Mouse (Mus musculus) kidney, embryonic 14.5 days (tissue): ENCODE measurements around the gene Msrb3. TPM values are rescaled to one million over a fixed set of nuclear protein-coding genes. Genes with fewer than 3 reads are reported as not detected.

ENCODE experiments used
- ATAC-seq: fragments of 200-750 bp; cut with Nextera tagmentation; 2 replicates; pipeline ENCODE4 v1.8.0; 2017; ENCODE audit warnings: moderate number of reproducible peaks, mild to moderate bottlenecking, moderate TSS enrichment, moderate library complexity; ENCODE audit not compliant: low FRiP score, low TSS enrichment
- H3K27ac ChIP-seq: fragments of 300-500 bp; sonication (generic); 2 replicates; pipeline ENCODE4 v1.5.1; 2014; ENCODE audit warnings: low read depth, mild to moderate bottlenecking, low read length, moderate library complexity, mixed read lengths
- H3K27me3 ChIP-seq: fragments of 300-500 bp; sonication (generic); 2 replicates; pipeline ENCODE4 v1.6.1; 2014; ENCODE audit warnings: mild to moderate bottlenecking, low read length; ENCODE audit not compliant: control insufficient read depth, insufficient read depth
- H3K36me3 ChIP-seq: fragments of 300-500 bp; sonication (generic); 2 replicates; pipeline ENCODE4 v1.6.1; 2014; ENCODE audit warnings: low read length, mixed read lengths; ENCODE audit not compliant: control insufficient read depth, insufficient read depth
- H3K4me1 ChIP-seq: fragments of 300-500 bp; sonication (generic); 2 replicates; pipeline ENCODE4 v1.6.1; 2014; ENCODE audit warnings: low read length, mixed read lengths; ENCODE audit not compliant: control insufficient read depth, insufficient read depth
- H3K4me2 ChIP-seq: fragments of 300-500 bp; sonication (generic); replicated peaks from 2 replicates; pipeline ENCODE4 v1.6.1; 2014; ENCODE audit warnings: low read depth, mild to moderate bottlenecking, low read length
- H3K4me3 ChIP-seq: fragments of 300-500 bp; sonication (generic); 2 replicates; pipeline ENCODE4 v1.5.1; 2014; ENCODE audit warnings: mild to moderate bottlenecking, low read length
- H3K9ac ChIP-seq: fragments of 300-500 bp; sonication (generic); 2 replicates; pipeline ENCODE4 v1.6.1; 2014; ENCODE audit warnings: low read depth, mild to moderate bottlenecking, low read length, moderate library complexity
- H3K9me3 ChIP-seq: fragments of 300-500 bp; sonication (generic); 2 replicates; pipeline ENCODE4 v1.6.1; 2016; ENCODE audit warnings: low read length; ENCODE audit not compliant: control insufficient read depth
- WGBS: fragments of 180-500 bp; shearing (Covaris S2); extraction: QIAGEN DNeasy Blood & Tissue Kit; methylation state at CpG from one replicate; pipeline ENCODE4 v1.1.7; 2014; 5-methylcytosine and 5-hydroxymethylcytosine counted together
- polyA plus RNA-seq: library from polyadenylated mRNA; unstranded; fragments of >200 nt; fragmentation: Nextera tagmentation; extraction: Ambion mirVana; gene quantifications from 2 replicates; pipeline ENCODE4 v1.2.1, GENCODE M21; 2014

Gene Msrb3
- polyA plus RNA-seq, 1 experiment from 2014 or later, result 10.2 TPM

- Histone ChIP-seq H3K36me3 (no peaks in the 10 kb centered on the region), H3K9ac (no peak overlapping the region), H3K9me3 (0 out of 2 replicates have a peak, but pooled peaks cover 5% of the 10 kb centered on the region), H3K4me2 (no peak overlapping the region), H3K27me3 (no peaks in the 10 kb centered on the region), H3K4me3 (no peak overlapping the region), H3K4me1 (no peaks in the 10 kb centered on the region), H3K27ac (no peak overlapping the region)
- no peak for ATAC-seq
- 89% methylated on average over 10 of the region's 10 CpGs for WGBS
These were observed 5.8 kb upstream of the Msrb3 start for GRCm38 (mm10) chr10:120904676-120905075.

- WGBS, result 83% methylated on average over 4 of the region's 4 CpGs
These were observed 5.1 kb upstream of the Msrb3 start for GRCm38 (mm10) chr10:120903843-120904468.

DNA sequence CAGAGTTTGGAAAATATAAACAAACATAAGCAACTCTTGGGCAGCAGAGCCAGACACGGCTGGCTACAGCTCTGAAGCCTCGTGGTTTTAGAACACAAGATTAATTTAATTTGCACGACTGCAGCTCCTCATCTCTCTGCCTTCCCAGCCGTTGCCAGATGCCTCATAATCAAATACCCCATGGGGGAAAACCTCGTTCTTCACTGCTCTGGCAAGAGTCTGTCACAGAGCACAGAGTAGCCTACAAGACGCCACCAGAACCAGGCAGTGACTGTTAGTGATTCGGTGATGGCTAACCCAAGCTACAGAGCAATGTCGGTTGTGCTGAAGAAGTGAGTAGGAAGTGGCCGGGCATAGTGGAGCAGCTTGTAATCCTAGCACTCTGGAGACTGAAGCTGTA, 2.8 kb upstream of the Msrb3 start:
- H3K27ac ChIP-seq, result no peak overlapping the region
- no peaks in the 10 kb centered on the region for H3K36me3 ChIP-seq
- no peak overlapping the region for H3K4me2 ChIP-seq
- no peak overlapping the region for H3K9ac ChIP-seq
- 0 out of 2 replicates have a peak, but pooled peaks cover 7% of the 10 kb centered on the region for H3K4me1 ChIP-seq
- no peak for ATAC-seq
- no peak overlapping the region for H3K4me3 ChIP-seq
- 59% methylated on average over 9 of the region's 9 CpGs for WGBS
- 0 out of 2 replicates have a peak, but pooled peaks cover 5% of the 10 kb centered on the region for H3K9me3 ChIP-seq
- peaks cover 7% of the 10 kb centered on the region; the same call in 1 of the 2 replicates for H3K27me3 ChIP-seq

More at GRCm38 (mm10) chr10:120903843-120904468, 5.1 kb upstream of the Msrb3 start:
- Histone ChIP-seq H3K4me1 (0 out of 2 replicates have a peak, but pooled peaks cover 4% of the 10 kb centered on the region), H3K36me3 (no peaks in the 10 kb centered on the region), H3K27ac (no peak overlapping the region), H3K9ac (no peak overlapping the region), H3K27me3 (no peaks in the 10 kb centered on the region), H3K4me2 (no peak overlapping the region), H3K9me3 (0 out of 2 replicates have a peak, but pooled peaks cover 5% of the 10 kb centered on the region), H3K4me3 (no peak overlapping the region)
- ATAC-seq, result no peak

DNA sequence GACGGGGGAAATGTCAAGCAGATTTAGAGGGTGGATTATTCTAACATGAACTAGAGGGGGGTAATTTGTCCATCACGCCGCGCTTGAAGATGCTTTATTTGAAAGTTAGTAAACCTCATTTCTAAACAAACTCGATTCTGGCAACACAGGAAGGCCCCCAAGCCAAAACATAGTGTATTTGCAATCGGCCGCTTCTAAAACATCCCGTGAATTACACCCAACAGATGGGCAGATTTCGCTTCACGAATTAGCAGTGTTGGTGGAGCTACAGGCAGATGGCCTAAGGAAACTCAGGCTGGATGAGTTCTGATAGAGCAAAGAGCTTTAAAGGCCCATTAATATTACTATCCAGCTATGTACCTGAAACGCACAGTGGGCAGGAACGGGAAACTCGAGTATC, 1.2 kb upstream of the Msrb3 start:
- no peak overlapping the region for H3K9ac ChIP-seq
- no peaks in the 10 kb centered on the region for H3K36me3 ChIP-seq
- H3K4me3 ChIP-seq, result no peak overlapping the region
- no peaks in the 10 kb centered on the region for H3K9me3 ChIP-seq
- no peak overlapping the region for H3K27ac ChIP-seq
- 0 out of 2 replicates have a peak, but pooled peaks cover 7% of the 10 kb centered on the region for H3K4me1 ChIP-seq
- WGBS, result 57% methylated on average over 13 of the region's 13 CpGs
- no peak for ATAC-seq
- no peak overlapping the region for H3K4me2 ChIP-seq
- peaks cover 7% of the 10 kb centered on the region; the same call in 1 of the 2 replicates for H3K27me3 ChIP-seq

DNA sequence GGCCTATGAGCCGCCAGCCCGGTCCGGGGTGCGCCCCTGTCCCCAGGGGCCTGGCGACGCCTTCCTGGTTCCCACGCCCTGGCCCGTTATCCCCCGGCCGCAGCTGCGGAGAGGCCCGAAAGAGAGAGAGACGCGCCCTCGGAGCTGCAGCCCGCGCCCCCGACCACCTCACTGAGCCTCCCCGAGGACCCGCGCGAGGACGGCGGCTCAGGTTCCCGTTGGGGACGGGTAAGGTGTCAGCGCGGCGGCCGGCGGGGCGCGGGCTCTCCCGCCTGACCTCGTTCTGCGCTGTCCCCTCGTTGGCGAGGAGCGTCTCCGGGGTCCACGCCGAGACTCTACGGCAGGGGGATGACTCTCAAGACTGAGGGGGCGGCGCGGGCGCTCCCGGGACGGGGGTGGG, 544 bp downstream of the Msrb3 start:
- Histone ChIP-seq H3K4me3 (peak overlapping the region; percentile 68), H3K9ac (peak overlapping the region; percentile 75), H3K27ac (peak overlapping the region; percentile 47), H3K27me3 (peaks cover 7% of the 10 kb centered on the region; the same call in 1 of the 2 replicates), H3K36me3 (no peaks in the 10 kb centered on the region), H3K4me2 (peak overlapping the region; percentile 92), H3K4me1 (0 out of 2 replicates have a peak, but pooled peaks cover 11% of the 10 kb centered on the region), H3K9me3 (no peaks in the 10 kb centered on the region)
- peak; percentile 54; the same call in 1 of the 2 replicates for ATAC-seq
- whole genome bisulfite sequencing, result 1% methylated on average over 39 of the region's 49 CpGs

- no peaks in the 10 kb centered on the region for H3K36me3 ChIP-seq
- no peak overlapping the region for H3K27ac ChIP-seq
- 31% methylated on average over 15 of the region's 15 CpGs for WGBS
- H3K4me1 ChIP-seq, result 0 out of 2 replicates have a peak, but pooled peaks cover 11% of the 10 kb centered on the region
- peaks cover 7% of the 10 kb centered on the region; the same call in 1 of the 2 replicates for H3K27me3 ChIP-seq
- H3K9ac ChIP-seq, result no peak overlapping the region
- no peaks in the 10 kb centered on the region for H3K9me3 ChIP-seq
- H3K4me3 ChIP-seq, result no peak overlapping the region
- peak overlapping the region; percentile 26 for H3K4me2 ChIP-seq
- no peak for ATAC-seq
These were observed 3.0 kb downstream of the Msrb3 start for GRCm38 (mm10) chr10:120895899-120896289.

GRCm38 (mm10) chr10:120894978-120895898, 3.7 kb downstream of the Msrb3 start:
- Histone ChIP-seq H3K4me1 (0 out of 2 replicates have a peak, but pooled peaks cover 11% of the 10 kb centered on the region), H3K9me3 (peaks cover 3% of the 10 kb centered on the region; the same call in 1 of the 2 replicates), H3K27me3 (peaks cover 7% of the 10 kb centered on the region; the same call in 1 of the 2 replicates), H3K4me3 (no peak overlapping the region), H3K4me2 (no peak overlapping the region), H3K36me3 (no peaks in the 10 kb centered on the region), H3K27ac (no peak overlapping the region), H3K9ac (no peak overlapping the region)
- WGBS, result 72% methylated on average over 15 of the region's 15 CpGs
- ATAC-seq, result no peak

DNA sequence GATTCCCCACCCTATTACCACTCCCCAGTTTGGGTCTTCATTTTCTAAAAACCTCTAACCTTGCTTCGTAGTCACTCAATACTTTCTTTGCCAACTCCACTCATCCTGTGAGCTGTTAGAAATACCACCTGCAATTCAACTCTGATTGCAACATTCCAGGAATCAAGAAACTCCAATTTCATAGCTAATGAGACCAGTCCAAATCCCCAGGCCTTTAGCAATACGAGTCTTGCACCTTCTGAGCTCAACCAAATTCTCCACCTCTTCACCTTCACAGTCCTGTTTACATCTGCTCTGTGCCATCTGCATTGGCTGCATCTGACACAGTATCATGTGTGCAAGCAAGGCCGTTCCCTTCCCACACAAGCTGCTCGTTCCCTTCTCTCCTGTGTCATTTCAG, 5.0 kb downstream of the Msrb3 start:
- 71% methylated on average over 4 of the region's 4 CpGs for WGBS
- Histone ChIP-seq H3K4me3 (no peak overlapping the region), H3K9ac (no peak overlapping the region), H3K4me1 (0 out of 2 replicates have a peak, but pooled peaks cover 7% of the 10 kb centered on the region), H3K4me2 (no peak overlapping the region), H3K9me3 (peaks cover 3% of the 10 kb centered on the region; the same call in 1 of the 2 replicates), H3K36me3 (no peaks in the 10 kb centered on the region), H3K27ac (no peak overlapping the region), H3K27me3 (peaks cover 7% of the 10 kb centered on the region; the same call in 1 of the 2 replicates)
- no peak for ATAC-seq
